Mouse (Mus musculus) liver, adult 2 months (tissue): ENCODE results near the gene Pak6.

Experiments used
- CTCF ChIP-seq: fragments of 200-500 bp; IDR thresholded peaks from 2 replicates; pipeline ENCODE4 v1.5.1; 2011; ENCODE audit warnings: low read depth, low read length, control low read depth
- POLR2A ChIP-seq: fragments of 200-500 bp; IDR thresholded peaks from 2 replicates; pipeline ENCODE4 v1.6.1; 2011; ENCODE audit warnings: low read length, control low read depth; ENCODE audit not compliant: insufficient read depth; ENCODE audit errors: extremely low read depth

GRCm38 (mm10) chr2:118638686-118639085 is 24.4 kb upstream of the Pak6 start:
- no peak for TF ChIP-seq POLR2A
- no peak for TF ChIP-seq CTCF
